Mouse (Mus musculus): ENCODE data around the gene Etv1.

DNA sequence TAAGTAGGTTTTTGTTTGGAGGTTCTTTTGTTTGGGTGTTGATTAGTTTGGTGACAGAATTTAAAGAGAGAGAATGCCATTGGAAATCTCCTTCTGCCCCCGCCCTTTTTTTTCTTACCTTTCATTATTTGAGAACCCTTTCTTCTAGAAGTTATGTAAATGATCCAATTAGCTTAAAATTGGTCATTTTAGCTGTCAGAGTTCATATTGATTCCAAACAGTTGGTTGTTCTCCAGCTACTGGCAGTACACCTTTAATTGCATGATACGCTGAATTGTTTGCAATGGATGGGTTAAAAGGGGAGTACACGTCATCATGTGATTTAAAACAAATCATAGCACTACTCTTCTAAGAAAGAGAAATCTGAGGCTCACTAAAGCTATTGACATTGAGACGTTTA, 55.4 kb downstream of the Etv1 start:
- TF ChIP-seq EP300 (IDR thresholded peaks at IDR 0.05) (no peak), CTCF (IDR thresholded peaks at IDR 0.05) (no peak)

All from lung, postnatal 0 days (tissue).